Mouse (Mus musculus) embryonic fibroblast, embryonic 13.5 days (primary cell): ENCODE measurements around the gene Mmrn1. TPM values are rescaled to one million over a fixed set of nuclear protein-coding genes. Genes with fewer than 3 reads are reported as not detected.

ENCODE experiments used
- H3K27ac ChIP-seq: 2 replicates; pipeline ENCODE4 v1.5.1; 2012; ENCODE audit warnings: low read length, control low read depth, inconsistent platforms; ENCODE audit not compliant: insufficient read depth
- H3K4me1 ChIP-seq: 2 replicates; pipeline ENCODE4 v1.6.1; 2011; ENCODE audit warnings: low read length; ENCODE audit not compliant: control insufficient read depth, insufficient read depth
- H3K4me3 ChIP-seq: 2 replicates; pipeline ENCODE4 v1.5.1; 2011; ENCODE audit warnings: mild to moderate bottlenecking, control low read depth, low read length; ENCODE audit not compliant: insufficient read depth
- CTCF ChIP-seq: IDR thresholded peaks from 2 replicates; pipeline ENCODE4 v1.5.1; 2011; ENCODE audit warnings: mild to moderate bottlenecking, control low read depth, low read length, moderate library complexity, borderline replicate concordance; ENCODE audit not compliant: insufficient read depth
- POLR2A ChIP-seq: IDR thresholded peaks from 2 replicates; pipeline ENCODE4 v1.6.1; 2011; ENCODE audit warnings: low read depth, mild to moderate bottlenecking, control low read depth, low read length, moderate library complexity
- polyA plus RNA-seq: library from polyadenylated mRNA; stranded (reverse); fragments of >200 nt; gene quantifications from 2 replicates; pipeline ENCODE4 v1.2.4, GENCODE M21; 2011; ENCODE audit warnings: low read depth; ENCODE audit not compliant: missing spikeins, insufficient read length

Mmrn1 gene
- polyA plus RNA-seq, 1 experiment, result not detected

DNA sequence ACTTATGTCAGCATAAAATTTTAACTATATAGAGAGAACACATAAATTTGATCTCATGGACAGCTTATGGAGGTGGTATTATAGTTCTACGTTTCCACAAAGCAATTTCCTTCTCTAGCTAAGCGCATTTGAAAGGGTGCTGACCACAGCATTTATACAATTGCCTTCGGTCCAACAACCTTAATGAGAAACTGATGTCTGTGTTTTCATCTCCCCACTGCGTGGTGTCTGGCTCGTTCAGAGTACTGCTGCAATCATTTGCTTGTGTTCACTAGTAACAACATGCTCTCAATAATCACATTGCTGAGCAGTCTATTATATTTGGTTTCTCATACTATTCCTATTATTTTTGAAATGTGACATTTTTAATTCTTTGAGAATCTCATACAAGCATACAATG is 89.0 kb downstream of the Mmrn1 start:
- TF ChIP-seq POLR2A, result no peak
- TF ChIP-seq CTCF, result no peak
- Histone ChIP-seq H3K27ac (no peak overlapping the region), H3K4me1 (no peaks in the 10 kb centered on the region), H3K4me3 (no peak overlapping the region)

DNA sequence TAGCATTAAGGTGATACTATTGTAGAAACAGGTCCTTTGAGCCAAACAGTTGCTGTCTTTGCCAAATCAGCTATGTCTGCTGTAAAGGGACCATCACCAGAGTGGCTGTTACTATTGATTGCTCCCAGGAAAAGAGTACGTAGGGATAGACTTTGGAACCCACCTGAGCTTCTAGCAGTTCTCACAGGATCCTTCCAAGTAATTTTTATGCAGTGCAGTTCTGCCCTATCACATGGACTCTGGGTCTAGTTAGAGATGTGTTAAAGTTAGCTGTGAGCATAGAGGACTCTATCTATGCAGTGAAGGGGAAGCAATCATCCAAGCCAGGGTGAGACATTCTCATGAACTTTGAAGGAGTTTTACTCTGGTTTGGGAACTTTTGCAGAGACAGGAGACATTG is 94.9 kb downstream of the Mmrn1 start:
- no peak overlapping the region for H3K27ac ChIP-seq
- no peak overlapping the region for H3K4me3 ChIP-seq
- TF ChIP-seq POLR2A, result no peak
- TF ChIP-seq CTCF, result no peak
- H3K4me1 ChIP-seq, result no peaks in the 10 kb centered on the region

DNA sequence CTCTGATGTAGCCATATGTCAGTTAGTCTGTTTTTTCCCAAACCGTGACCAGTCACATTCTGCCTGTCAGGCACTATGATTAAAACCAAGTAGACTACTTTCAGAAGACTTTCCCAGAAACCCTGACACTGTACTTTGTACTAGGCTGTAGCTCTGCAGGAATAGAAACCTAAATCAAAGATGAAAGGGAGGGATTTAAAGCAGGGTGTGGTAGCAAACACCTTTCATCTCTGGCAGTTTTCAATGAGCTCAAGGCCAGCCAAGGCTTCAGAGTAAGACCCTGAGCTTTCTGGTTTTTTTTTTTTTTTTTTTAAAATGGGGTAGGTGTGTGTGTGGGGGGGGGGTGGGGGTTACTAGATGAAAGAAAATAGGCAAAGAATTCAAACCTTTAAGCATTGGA is 96.2 kb downstream of the Mmrn1 start:
- Histone ChIP-seq H3K4me3 (no peak overlapping the region), H3K27ac (no peak overlapping the region), H3K4me1 (no peaks in the 10 kb centered on the region)
- TF ChIP-seq POLR2A (no peak), CTCF (no peak)

DNA sequence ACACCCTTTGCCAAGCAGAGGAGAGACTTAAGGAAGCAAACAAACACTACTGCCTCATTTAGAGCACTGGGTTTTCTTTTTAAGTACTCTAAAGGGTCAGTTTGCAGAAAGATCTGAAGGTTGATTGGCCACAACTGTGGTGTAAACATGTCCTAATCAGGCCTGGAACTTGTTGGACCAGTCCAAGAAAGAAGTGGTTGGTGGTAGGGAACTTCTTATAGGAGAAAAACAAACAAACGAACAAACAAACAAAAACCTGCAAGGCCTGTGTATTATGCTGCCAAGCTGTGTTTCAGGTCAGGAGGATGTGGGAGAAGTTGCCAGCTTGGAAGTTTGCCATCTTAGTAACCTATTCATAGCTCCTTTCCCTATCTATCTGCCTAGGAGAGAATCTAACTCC is 108.5 kb downstream of the Mmrn1 start:
- TF ChIP-seq CTCF (no peak), POLR2A (no peak)
- Histone ChIP-seq H3K27ac (no peak overlapping the region), H3K4me3 (no peak overlapping the region), H3K4me1 (no peaks in the 10 kb centered on the region)

Other genes starting within 250 kb of the Mmrn1 start
- gene Snca, start 95.1 kb upstream of the Mmrn1 start, polyA plus RNA-seq, result 1.0 and 1.8 TPM in 2 replicates